In the genomic region with DNA sequence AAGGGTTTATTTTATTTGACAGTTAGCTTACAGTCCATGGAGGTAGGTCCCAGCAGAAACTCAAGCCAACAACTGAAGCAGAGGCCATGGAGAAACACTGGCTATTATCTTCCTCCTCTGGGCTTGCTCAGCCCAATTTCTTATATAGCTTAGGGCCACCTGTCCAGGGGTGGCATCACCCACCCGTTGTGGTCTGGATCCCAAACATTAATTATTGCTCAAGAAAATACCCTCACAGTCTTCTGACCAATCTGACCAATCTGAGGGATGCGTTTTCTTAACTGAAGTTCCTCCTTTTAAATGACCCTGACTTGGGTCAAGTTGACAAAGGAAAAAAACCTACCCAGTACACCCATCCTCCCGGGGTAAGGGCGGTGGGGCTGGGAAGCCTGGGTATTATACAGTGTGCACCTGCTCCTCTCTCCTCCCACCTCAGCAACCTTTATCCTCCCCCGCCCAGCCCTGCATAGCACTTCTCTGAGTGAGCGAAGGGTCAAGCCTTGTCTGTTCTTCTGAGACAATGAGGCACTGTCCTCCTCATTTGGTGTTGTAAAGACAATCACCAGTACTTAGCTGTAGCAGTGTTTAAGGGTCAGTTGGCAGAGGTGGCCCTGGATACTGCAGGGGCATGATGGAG, we compare ENCODE assay signal across 18 mouse cellular contexts. TPM values are rescaled to one million over a fixed set of nuclear protein-coding genes. Genes with fewer than 3 reads are reported as not detected.
DNase-seq lines count a peak whose midpoint lies in the region; ATAC-seq and TF ChIP-seq lines count a peak whose summit lies in the region.
"Had no signal": no experiment of that assay in that cellular context is flagged by ENCODE, and none has a peak within 500 bp of the region (broad histone marks: within the 10 kb centered on the region; RNA-seq: fewer than 3 reads in every experiment).

No protein-coding gene starts in this region.

- ATAC-seq in kidney, embryonic 14.5 days (ENCODE audit: low FRiP score, low TSS enrichment) = 0 out of 2 replicates have a peak, but pooled peaks have one; percentile 39
- no peak for ATAC-seq in kidney, embryonic 16.5 days (ENCODE audit: low FRiP score, low TSS enrichment)
- peak; percentile 95 for ATAC-seq in intestine, embryonic 15.5 days
- ATAC-seq: forebrain, embryonic 16.5 days; hindbrain, embryonic 16.5 days had no signal

- intact Hi-C loops in gastrocnemius, postnatal 36 days (cut with DNase I) = no loop called here
- intact Hi-C loops in left cerebral cortex, adult 2 months (cut with DNase I) = no loop called here

- H3K9ac ChIP-seq in kidney, embryonic 14.5 days (ENCODE audit: low read depth, low read length) = no peak overlapping the region
- H3K9ac ChIP-seq in kidney, embryonic 16.5 days (replicated peaks; ENCODE audit: low read length) = no peak overlapping the region
- H3K9ac ChIP-seq in intestine, embryonic 15.5 days = no peak overlapping the region
- H3K9ac ChIP-seq: embryonic facial prominence, embryonic 12.5 days; heart, embryonic 13.5 days; hindbrain, embryonic 12.5 days had no signal

- H3K27ac ChIP-seq in kidney, embryonic 14.5 days (ENCODE audit: low read depth, low read length) = no peak overlapping the region
- H3K27ac ChIP-seq in kidney, embryonic 16.5 days (ENCODE audit: low read length) = no peak overlapping the region
- no peak overlapping the region for H3K27ac ChIP-seq in intestine, embryonic 15.5 days
- peak overlapping the region; percentile 68 for H3K27ac ChIP-seq in small intestine, adult 2 months (ENCODE audit: insufficient read depth, low read depth, low read length)
- H3K27ac ChIP-seq in left cerebral cortex, adult 2 months = no peak overlapping the region
- H3K27ac ChIP-seq: embryonic facial prominence, embryonic 12.5 days; hindbrain, embryonic 12.5 days had no signal

- TF ChIP-seq CTCF in E14TG2a.4 (conservative IDR thresholded peaks at IDR 0.05; ENCODE audit: low read length) = no peak
- no peak for TF ChIP-seq CTCF in small intestine, adult 2 months (IDR thresholded peaks at IDR 0.05; ENCODE audit: extremely low read depth, insufficient read length, insufficient replicate concordance, low read depth, low read length)
- TF ChIP-seq CTCF in left cerebral cortex, adult 2 months (IDR thresholded peaks at IDR 0.05) = no peak

- no peak for TF ChIP-seq POLR2A in small intestine, adult 2 months (IDR thresholded peaks at IDR 0.05; ENCODE audit: low read depth, low read length)

- peaks cover 6% of the 10 kb centered on the region for H3K4me1 ChIP-seq in kidney, embryonic 14.5 days (ENCODE audit: control insufficient read depth, insufficient read depth, low read length)
- H3K4me1 ChIP-seq in kidney, embryonic 16.5 days (ENCODE audit: insufficient read depth, low read length) = peaks cover 27% of the 10 kb centered on the region
- peaks cover 74% of the 10 kb centered on the region for H3K4me1 ChIP-seq in E14TG2a.4 (replicated peaks; ENCODE audit: low read depth, low read length)
- peaks cover 27% of the 10 kb centered on the region for H3K4me1 ChIP-seq in intestine, embryonic 15.5 days (replicated peaks)
- peaks cover 18% of the 10 kb centered on the region; the same call in 1 of the 2 replicates for H3K4me1 ChIP-seq in small intestine, adult 2 months (ENCODE audit: control insufficient read depth, insufficient read depth, insufficient read length, low read length)
- H3K4me1 ChIP-seq: hindbrain, embryonic 12.5 days had no signal

- no peak overlapping the region for H3K4me3 ChIP-seq in kidney, embryonic 14.5 days (ENCODE audit: low read length)
- H3K4me3 ChIP-seq in kidney, embryonic 16.5 days (ENCODE audit: low read length) = no peak overlapping the region
- 0 out of 2 replicates have a peak overlapping the region, but pooled peaks have one; percentile 17 for H3K4me3 ChIP-seq in E14TG2a.4 (replicated peaks; ENCODE audit: low read length)
- no peak overlapping the region for H3K4me3 ChIP-seq in intestine, embryonic 15.5 days (replicated peaks)
- H3K4me3 ChIP-seq in small intestine, adult 2 months (ENCODE audit: low read depth, low read length) = no peak overlapping the region
- no peak overlapping the region for H3K4me3 ChIP-seq in left cerebral cortex, adult 2 months
- H3K4me3 ChIP-seq: embryonic facial prominence, embryonic 12.5 days; heart, embryonic 13.5 days; hindbrain, embryonic 12.5 days had no signal

- 63% methylated on average over 6 of the region's 6 CpGs for WGBS in kidney, embryonic 14.5 days
- WGBS in kidney, embryonic 16.5 days = 63% methylated on average over 6 of the region's 6 CpGs
- WGBS in intestine, embryonic 15.5 days = 51% methylated on average over 6 of the region's 6 CpGs
- 25% methylated on average over 6 of the region's 6 CpGs for WGBS in small intestine, adult 2 months

- H3K27me3 ChIP-seq in kidney, embryonic 14.5 days (ENCODE audit: control insufficient read depth, insufficient read depth, low read length) = no peaks in the 10 kb centered on the region
- H3K27me3 ChIP-seq in kidney, embryonic 16.5 days (ENCODE audit: insufficient read depth, low read length) = no peaks in the 10 kb centered on the region
- no peaks in the 10 kb centered on the region for H3K27me3 ChIP-seq in E14TG2a.4 (ENCODE audit: insufficient read depth, low read length)
- H3K27me3 ChIP-seq in intestine, embryonic 15.5 days (replicated peaks) = no peaks in the 10 kb centered on the region
- no peaks in the 10 kb centered on the region for H3K27me3 ChIP-seq in small intestine, adult 2 months (ENCODE audit: control insufficient read depth, insufficient read depth, low read length)
- H3K27me3 ChIP-seq: embryonic facial prominence, embryonic 12.5 days; heart, embryonic 13.5 days; hindbrain, embryonic 12.5 days had no signal

- H3K9me3 ChIP-seq in kidney, embryonic 14.5 days (ENCODE audit: control insufficient read depth, low read length) = no peaks in the 10 kb centered on the region
- H3K9me3 ChIP-seq in kidney, embryonic 16.5 days (ENCODE audit: low read length) = no peaks in the 10 kb centered on the region
- H3K9me3 ChIP-seq in E14TG2a.4 (ENCODE audit: low read length) = no peaks in the 10 kb centered on the region
- no peaks in the 10 kb centered on the region for H3K9me3 ChIP-seq in intestine, embryonic 15.5 days
- H3K9me3 ChIP-seq: embryonic facial prominence, embryonic 12.5 days; heart, embryonic 13.5 days; hindbrain, embryonic 12.5 days had no signal

- no peak overlapping the region for H3K4me2 ChIP-seq in kidney, embryonic 14.5 days (replicated peaks; ENCODE audit: low read depth, low read length)
- no peak overlapping the region for H3K4me2 ChIP-seq in kidney, embryonic 16.5 days (replicated peaks; ENCODE audit: low read depth, low read length)
- H3K4me2 ChIP-seq in intestine, embryonic 15.5 days (replicated peaks) = 0 out of 2 replicates have a peak overlapping the region, but pooled peaks have one; percentile 9
- H3K4me2 ChIP-seq: embryonic facial prominence, embryonic 12.5 days; heart, embryonic 13.5 days; hindbrain, embryonic 12.5 days had no signal

- H3K36me3 ChIP-seq in kidney, embryonic 14.5 days (ENCODE audit: control insufficient read depth, insufficient read depth, low read length) = no peaks in the 10 kb centered on the region
- H3K36me3 ChIP-seq in kidney, embryonic 16.5 days (ENCODE audit: insufficient read depth, low read length) = no peaks in the 10 kb centered on the region
- H3K36me3 ChIP-seq in E14TG2a.4 (ENCODE audit: insufficient read depth, low read length) = no peaks in the 10 kb centered on the region
- H3K36me3 ChIP-seq in intestine, embryonic 15.5 days = no peaks in the 10 kb centered on the region
- no peaks in the 10 kb centered on the region for H3K36me3 ChIP-seq in small intestine, adult 2 months (ENCODE audit: control insufficient read depth, insufficient read depth, low read length)
- H3K36me3 ChIP-seq: embryonic facial prominence, embryonic 12.5 days; heart, embryonic 13.5 days; hindbrain, embryonic 12.5 days had no signal

- no peak for DNase-seq in gastrocnemius, postnatal 36 days
- DNase-seq in left cerebral cortex, adult 2 months (ENCODE audit: extremely low spot score in 1 of 2, low spot score in 2 of 2) = no peak
- DNase-seq: adrenal gland, postnatal 10 days; cerebellum, adult 11 months; cerebellum, adult 8-10 months; cerebellum, postnatal 25 days; gastrocnemius, postnatal 10 days; heart, postnatal 36 days had no signal

RNA-seq across cellular contexts. Expression of gene Myo1e, which starts 12.3 kb away (rescaled TPM):
- 10.6 and 20.6 TPM in 2 replicates for polyA plus RNA-seq in kidney, embryonic 14.5 days (2014; fragmentation: Nextera tagmentation; extraction: Ambion mirVana)
- polyA plus RNA-seq in kidney, embryonic 16.5 days (2015; fragmentation: Nextera tagmentation; extraction: Ambion mirVana) = 26.4 and 27.8 TPM in 2 replicates
- 18.4 and 19.4 TPM in 2 replicates for polyA plus RNA-seq in intestine, embryonic 15.5 days (2015; fragmentation: Nextera tagmentation; extraction: Ambion mirVana)
- polyA plus RNA-seq in small intestine, adult 2 months (2012; rRNA removed) = 7.1 and 19.5 TPM in 2 replicates
- total RNA-seq in gastrocnemius, postnatal 36 days (2021) = 1 to 10 TPM; 7.0 to 8.4 TPM
- 10 to 100 TPM; 14.1 to 14.7 TPM for total RNA-seq in left cerebral cortex, adult 2 months (2021)
